Mouse (Mus musculus) heart, adult 18-20 months (tissue): ENCODE results near the gene Inha. TPM values are rescaled to one million over a fixed set of nuclear protein-coding genes. Genes with fewer than 3 reads are reported as not detected.

ENCODE experiments used
- DNase-seq, 2 experiments: peaks; one replicate each; pipeline ENCODE4 v3.0.0; 2021 to 2022; ENCODE audit warnings: mixed read lengths in 1 of 2
- total RNA-seq, 2 experiments: library from RNA; stranded (reverse); gene quantifications; 2 replicates each; pipeline ENCODE4 v1.2.3; 2021

Inha gene
- total RNA-seq, 2 experiments from 2014 or later = 3.0 to 3.1 TPM

GRCm38 (mm10) chr1:75490785-75491551 lies 15.9 kb upstream of the Inha start:
- no peak for DNase-seq

GRCm38 (mm10) chr1:75492579-75493170 lies 14.2 kb upstream of the Inha start:
- DNase-seq = no peak

DNA sequence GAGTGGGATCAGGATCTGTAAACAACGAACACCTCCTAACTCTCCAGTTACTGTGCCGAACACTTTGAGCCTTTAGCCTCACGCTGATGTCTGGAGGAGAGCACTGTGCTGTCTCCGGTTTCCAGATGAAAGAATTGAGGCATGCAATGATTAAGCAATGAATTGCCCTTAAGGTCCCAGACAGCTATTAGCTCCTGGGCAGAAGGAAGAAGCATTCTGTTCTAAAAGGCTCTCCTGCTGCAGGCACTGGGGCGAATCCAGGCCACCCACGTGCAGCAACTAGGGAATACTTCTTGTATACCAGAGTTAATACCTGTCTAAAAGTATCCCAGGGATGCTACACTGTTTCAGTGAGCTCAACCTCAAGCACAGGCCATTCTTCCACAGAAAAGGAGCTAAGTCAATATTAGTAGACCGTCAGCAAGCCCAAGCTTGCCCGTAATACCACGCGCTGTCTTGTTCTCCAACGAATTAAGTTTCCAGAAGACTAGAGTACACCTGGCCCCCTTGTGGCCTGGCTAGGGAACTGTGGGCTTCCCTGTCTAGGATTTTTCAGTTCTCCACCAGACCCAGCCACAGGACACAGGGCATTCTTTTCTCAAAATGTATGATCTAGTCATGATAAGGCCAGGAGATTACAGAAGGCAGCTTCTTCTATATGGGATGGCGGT lies 11.9 kb upstream of the Inha start:
- peak in 1 of 2 experiments; percentile 36 for DNase-seq

GRCm38 (mm10) chr1:75498897-75499296 lies 8.0 kb upstream of the Inha start:
- DNase-seq = no peak

DNA sequence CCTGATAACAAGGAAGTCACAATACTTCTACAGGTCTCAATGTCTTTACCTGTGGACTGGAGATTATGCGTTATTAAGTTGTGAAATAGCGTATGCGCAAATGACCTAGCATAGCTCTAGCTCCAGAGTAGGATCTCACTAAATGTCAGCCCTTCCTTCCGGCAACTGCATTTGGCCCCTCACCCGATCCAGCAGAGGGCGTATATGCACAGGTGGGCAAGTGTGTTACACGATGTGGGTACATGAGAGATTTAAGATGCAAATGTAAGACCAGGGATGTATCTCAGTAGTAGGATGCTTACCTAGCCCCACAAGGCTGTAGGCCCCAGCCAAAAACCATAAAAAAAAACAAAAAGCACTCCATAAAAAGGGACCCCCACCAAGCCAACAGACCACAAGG lies 7.4 kb upstream of the Inha start:
- no peak for DNase-seq

GRCm38 (mm10) chr1:75501905-75502304 lies 5.0 kb upstream of the Inha start:
- no peak for DNase-seq

DNA sequence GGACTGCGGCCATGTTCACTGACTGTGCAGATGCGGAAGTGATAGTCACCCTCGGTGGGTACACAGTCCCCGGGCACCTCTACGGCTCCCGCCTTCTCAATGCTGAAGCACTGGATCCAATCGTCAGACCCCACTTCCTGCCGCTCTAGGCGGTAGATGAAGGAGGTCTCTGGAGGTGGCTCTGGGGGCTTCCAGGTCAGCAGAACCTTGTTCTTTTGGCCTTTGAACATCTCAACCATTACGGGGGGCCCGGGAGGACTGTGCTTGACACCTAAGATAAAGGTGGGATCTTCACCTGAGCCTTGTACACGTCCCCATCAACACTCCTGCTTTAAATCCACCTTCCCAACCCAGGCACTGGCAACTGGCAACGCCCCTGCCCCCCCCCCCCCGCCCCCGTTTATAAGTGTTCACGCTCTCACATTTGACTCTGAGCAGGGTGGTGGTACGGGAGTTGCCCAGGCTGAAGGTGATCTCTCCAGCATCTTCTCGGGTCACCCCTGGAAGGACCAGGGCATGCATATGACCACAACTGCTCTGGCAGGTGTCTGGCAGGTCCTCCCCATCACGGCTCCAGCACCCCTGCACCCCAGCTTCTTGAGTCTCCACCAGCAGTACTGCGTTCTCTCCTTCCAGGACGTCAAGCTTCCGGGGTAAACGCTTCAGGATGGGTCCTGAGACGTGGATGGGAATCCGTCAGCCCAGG lies 3.8 kb upstream of the Inha start:
- no peak for DNase-seq

- DNase-seq = no peak
These were observed 3.3 kb upstream of the Inha start for GRCm38 (mm10) chr1:75503651-75503980.

DNA sequence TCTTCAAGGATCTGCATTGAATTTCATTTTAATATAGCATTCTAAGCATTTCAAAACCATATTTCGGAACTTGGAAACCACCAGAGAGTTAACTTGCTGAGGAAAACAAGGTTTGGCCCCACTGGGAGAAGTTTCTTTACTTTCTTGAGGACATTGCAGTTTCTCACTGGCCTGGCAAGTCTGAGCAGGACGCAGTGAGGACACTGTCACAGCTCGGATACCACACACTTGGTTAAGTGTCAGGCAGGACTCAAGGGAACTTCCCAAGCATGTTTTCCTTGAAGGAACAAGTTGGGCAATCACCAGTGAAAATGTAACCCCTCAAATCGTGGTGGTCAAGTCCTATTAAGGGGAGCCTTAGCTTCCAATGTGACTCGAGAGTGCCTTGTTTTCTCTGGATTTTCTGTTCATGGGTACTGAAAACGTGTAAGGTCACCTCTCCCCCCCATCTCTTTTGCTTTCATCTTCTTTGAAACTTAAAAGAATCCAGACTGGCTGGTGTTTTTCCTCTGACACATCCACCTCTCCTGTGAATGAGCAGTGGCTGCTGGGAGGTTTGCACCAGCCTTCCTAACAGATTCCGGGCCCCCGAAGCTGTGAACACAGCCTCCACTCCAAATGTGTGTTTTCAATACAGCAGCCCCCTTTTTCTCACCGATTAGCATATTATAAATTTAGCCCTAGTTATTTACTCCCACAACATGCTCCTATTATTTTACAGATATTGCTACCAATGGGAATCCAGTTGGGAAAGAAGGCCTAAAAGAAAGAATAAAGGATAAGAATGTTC lies 2.4 kb upstream of the Inha start:
- no peak for DNase-seq

DNA sequence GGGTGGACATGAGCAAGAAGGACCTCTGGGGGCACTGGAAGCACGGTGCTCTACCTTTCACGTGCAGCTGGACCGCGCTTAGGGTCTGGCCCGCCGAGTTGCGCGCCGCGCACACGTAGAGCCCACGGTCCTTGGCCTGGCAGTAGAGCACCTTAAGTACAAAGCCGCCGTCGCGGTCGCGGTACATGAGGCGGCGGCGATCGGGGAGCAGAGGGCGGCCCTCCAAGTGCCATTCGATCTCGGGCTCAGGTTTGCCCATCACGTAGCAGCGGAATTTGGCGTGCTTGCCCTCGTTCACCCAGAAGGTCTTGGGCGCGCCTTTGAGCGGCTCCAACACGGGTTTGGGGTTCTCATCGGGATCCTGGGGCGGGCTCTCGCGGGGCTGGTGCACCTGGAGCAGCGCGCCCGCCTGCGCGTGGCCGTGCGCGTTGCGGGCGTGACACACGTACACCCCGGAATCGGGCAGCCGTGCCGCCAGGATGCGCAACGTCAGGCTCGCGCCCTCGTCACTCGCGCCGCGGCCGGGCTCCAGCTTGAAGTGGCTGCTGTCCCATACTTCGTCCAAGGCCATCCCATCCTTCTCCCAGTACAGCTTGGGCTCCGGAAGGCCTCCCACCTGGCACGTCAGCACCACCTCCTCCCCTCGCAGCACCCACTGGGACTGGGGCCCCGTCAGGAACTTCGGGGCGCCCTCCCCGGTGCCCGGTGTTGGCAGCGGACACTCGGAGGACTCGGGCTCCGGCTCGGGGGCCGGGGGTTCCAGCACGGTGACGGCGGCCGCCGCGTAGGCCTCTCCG lies 1.5 kb upstream of the Inha start:
- DNase-seq = peak; percentile 77 to 79

GRCm38 (mm10) chr1:75505956-75506831 lies 683 bp upstream of the Inha start, which contains the start of gene Obsl1:
Gene Obsl1 (minus strand): TSS chr1:75506452.
- DNase-seq = peak; percentile 79 to 80

GRCm38 (mm10) chr1:75509586-75509985 lies 2.7 kb downstream of the Inha start:
- DNase-seq = no peak

GRCm38 (mm10) chr1:75510154-75510553 lies 3.3 kb downstream of the Inha start:
- DNase-seq = peak in 1 of 2 experiments; percentile 27

- no peak for DNase-seq
These were observed 4.7 kb downstream of the Inha start for GRCm38 (mm10) chr1:75511437-75512210.

GRCm38 (mm10) chr1:75512550-75512949 lies 5.7 kb downstream of the Inha start:
- DNase-seq = no peak

DNA sequence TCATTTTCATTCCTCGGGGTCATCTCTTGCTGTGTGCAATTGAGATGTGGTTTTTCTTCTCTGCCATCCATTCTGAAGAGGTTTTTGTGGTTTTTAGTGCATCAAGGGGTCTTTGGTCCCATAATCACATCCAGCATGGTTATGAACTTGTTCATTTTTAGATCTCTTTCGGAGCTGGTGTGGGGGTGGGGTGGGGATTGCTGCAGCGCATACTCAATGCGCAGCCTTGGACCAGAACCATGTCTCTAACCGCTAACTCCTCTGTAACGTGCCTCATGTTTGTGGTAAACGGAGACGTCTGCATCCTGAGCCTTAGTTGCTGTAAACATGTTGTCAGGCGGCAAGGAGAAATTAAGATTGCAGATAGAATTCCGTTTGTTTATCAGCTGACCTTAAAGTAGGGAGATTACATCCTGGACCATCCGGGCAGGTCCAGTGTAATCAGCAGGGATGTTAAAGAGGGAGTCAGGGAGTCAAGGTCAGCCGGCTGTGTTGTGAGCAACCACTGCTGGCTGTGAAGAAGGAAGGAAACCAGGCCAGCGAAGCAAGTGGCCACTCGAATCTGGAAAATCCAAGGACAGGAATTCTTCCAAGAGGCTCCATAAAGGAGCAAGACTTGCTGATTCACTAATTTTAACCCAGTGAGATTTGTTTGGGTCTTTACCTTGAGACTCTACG lies 10.0 kb downstream of the Inha start:
- no peak for DNase-seq

- no peak for DNase-seq
These were observed 11.1 kb downstream of the Inha start for GRCm38 (mm10) chr1:75517984-75518383.

GRCm38 (mm10) chr1:75518427-75518826 lies 11.6 kb downstream of the Inha start:
- DNase-seq = no peak

- no peak for DNase-seq
These were observed 12.7 kb downstream of the Inha start for GRCm38 (mm10) chr1:75519576-75519975.
